Mouse (Mus musculus): ENCODE results near the gene Mill1.

DNA sequence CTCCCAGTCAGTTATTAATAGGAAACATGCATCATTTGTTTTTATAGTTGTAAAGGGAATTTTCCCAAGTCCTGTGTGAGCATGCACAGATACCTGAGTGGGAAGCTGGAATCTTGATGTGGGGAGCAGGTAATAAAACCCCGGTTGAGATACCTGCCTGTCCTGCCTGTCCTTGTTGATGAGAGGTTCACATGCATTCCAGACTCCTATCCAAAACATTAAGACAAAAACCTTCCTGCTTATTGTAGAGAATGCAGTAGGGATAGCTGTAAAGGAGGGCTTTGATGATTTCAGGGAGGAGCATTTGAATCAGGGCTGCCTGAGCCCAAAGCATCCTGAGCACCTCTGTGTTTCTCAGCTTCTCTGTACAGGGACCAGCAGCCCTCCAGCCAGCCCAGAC, at the start of gene Mill1:
- TF ChIP-seq CTCF (conservative IDR thresholded peaks at IDR 0.05; ENCODE audit: insufficient read depth, insufficient read length, low read depth, low read length) = no peak
- TF ChIP-seq POLR2A (IDR thresholded peaks at IDR 0.05; ENCODE audit: low read depth, low read length) = no peak

Data from kidney, adult 2 months (tissue).